Mouse (Mus musculus) E14TG2a.4 (cell line): ENCODE data around the gene Abca5.

Experiments
- CTCF ChIP-seq: conservative IDR thresholded peaks from 2 replicates; pipeline ENCODE4 v1.5.1; 2014; ENCODE audit warnings: low read length
- POU5F1 ChIP-seq: IDR thresholded peaks from 2 replicates; pipeline ENCODE4 v1.6.1; 2014; ENCODE audit warnings: low read length, borderline replicate concordance

GRCm38 (mm10) chr11:110274794-110275193 is 62.7 kb downstream of the Abca5 start:
- TF ChIP-seq CTCF (no peak), POU5F1 (no peak)
